Mouse (Mus musculus): ENCODE measurements at regions not wholly inside any gene's neighbourhood (a gene's known extent, or its start where the extent isn't known, plus 50 kb on each side); places are given as distances from the start of the nearest gene placed in this dataset.

DNA sequence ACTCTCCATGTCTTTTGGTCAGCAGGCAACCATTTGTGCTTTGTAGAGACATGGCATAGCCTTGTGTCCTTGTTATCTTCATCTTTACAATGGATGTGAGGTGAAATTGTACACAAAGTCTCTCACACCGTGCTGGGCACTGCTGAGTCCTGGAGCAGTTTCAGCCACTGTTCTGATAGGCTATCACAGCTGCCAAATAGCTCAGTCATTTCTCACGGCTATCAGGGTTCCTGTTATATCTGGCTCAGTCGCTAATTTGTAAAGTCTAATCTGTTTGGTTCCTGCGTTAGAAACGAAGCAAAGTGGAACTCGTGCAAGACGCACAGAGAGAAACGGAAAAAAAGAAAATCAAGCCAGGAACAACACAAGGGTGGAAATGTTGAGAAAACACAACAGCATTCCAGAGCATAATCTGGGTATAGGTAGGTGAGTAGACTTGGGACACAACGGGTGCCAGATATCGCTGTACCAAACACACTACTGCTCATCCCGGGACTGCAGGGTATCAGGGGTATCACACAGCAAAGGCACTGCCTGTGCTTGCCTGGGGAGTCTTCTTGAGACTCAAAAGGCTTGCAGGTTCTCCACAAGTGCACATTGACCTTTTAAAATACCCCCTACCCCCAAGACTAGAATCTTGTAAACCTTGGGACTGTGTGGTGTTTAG is 189.7 kb upstream of the Pde3a start:
- TF ChIP-seq CTCF (IDR thresholded peaks at IDR 0.05; ENCODE audit: insufficient read depth, low read length) = no peak
- TF ChIP-seq POLR2A (IDR thresholded peaks at IDR 0.05; ENCODE audit: borderline replicate concordance, extremely low read depth, low read depth, low read length) = no peak

Data from lung, adult 2 months (tissue).